Mouse (Mus musculus) neutrophil, adult 5-6 weeks (primary cell): ENCODE data around the gene D11Wsu47e. TPM values are rescaled to one million over a fixed set of nuclear protein-coding genes. Genes with fewer than 3 reads are reported as not detected.
"Not testable (repeated sequence)": the region's sequence is repeated elsewhere in the genome, so short reads cannot be mapped to it uniquely, and the experiment has no call there.

ENCODE experiments used
- ATAC-seq: fragments of 151-379, 151-347 bp; 2 replicates; pipeline ENCODE4 v1.8.0; 2017; ENCODE audit warnings: mild to moderate bottlenecking, moderate TSS enrichment; ENCODE audit not compliant: insufficient number of reproducible peaks, poor library complexity, low FRiP score, severe bottlenecking; ENCODE audit errors: extremely low read depth
- total RNA-seq: library from RNA; stranded (forward); fragments of 200-1000 nt; gene quantifications from 2 replicates; pipeline ENCODE4 v1.2.3, GENCODE M21; 2017

The D11Wsu47e gene
- 32.9 and 36.5 TPM in 2 replicates for total RNA-seq

GRCm38 (mm10) chr11:113683957-113684706 lies at the start of gene D11Wsu47e, which contains the start of gene Fam104a:
TSS of gene D11Wsu47e (plus strand) at chr11:113684412.
TSS of gene Fam104a (minus strand) at chr11:113684155.
- peak; percentile 89 for ATAC-seq

DNA sequence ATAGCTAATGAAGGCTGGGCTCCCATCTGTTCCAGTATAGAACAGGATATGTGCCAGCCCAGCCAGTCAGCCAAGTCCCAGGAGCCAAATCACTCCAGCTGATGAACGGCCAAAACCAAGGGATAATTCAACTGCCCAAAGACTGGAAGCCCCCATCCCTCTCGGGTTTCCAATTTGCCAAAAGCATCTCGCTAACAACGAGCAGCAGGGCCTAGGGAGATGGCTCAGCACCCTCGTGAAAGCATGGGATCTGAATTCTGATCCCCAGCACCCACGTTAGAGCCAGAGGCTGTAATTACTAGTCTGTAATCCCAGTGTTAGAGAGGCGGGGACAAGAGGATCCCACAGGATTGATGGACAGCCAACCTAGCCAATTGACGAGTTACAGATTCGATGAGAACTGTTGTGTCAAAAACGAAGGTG lies 49.5 kb upstream of the D11Wsu47e start:
- ATAC-seq, result no peak

GRCm38 (mm10) chr11:113638680-113639079 lies 45.5 kb upstream of the D11Wsu47e start:
- no peak for ATAC-seq

DNA sequence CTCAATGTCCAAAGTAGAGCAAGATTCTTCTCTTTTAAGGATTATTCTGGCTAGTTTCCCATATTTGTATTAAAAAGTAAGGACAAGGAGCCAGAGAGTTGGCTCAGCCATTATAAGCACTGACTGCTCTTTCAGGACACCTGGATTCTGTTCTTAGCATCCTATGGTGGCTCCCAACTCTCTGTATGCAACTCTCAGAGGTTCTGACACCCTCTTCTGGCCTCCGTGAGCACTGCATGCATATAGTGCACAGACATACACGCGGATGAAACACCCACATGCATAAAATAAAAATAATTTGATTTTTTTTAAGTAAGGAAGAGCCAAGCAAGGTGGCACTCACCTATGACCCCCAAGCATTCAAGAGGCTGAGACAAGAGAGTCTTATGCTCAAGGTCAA lies 39.0 kb upstream of the D11Wsu47e start:
- no peak for ATAC-seq

DNA sequence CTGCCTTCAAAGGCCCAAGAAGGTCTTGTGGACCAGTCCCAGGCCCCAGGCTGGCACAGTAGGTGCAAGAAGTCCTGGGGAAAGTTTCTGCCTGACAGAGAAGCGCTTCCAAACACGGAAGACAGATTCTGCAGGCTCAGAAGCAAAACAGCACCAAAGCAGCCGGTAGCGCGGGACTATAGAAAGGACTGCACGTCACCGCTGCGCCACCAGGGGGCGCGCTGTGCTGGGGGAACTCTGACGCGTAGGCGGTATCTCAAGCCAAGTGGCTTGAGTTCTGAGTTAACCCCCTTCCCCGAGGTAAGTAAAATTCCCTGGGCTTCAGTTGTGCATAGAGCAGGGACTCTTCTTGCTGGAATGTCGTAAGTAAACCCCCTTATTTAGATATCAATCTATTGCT lies 36.1 kb upstream of the D11Wsu47e start:
- peak; percentile 78 for ATAC-seq

- no peak for ATAC-seq
These were observed 35.4 kb upstream of the D11Wsu47e start, which contains the start of gene Cog1 for GRCm38 (mm10) chr11:113648690-113649352. TSS of gene Cog1 (plus strand) at chr11:113649169.

- peak; percentile 52 for ATAC-seq
These were observed 34.6 kb upstream of the D11Wsu47e start, which contains the start of gene Slc39a11 for GRCm38 (mm10) chr11:113649353-113650210. TSS of gene Slc39a11 (minus strand) at chr11:113650079.

- no peak for ATAC-seq
These were observed 32.9 kb upstream of the D11Wsu47e start for GRCm38 (mm10) chr11:113651206-113651906.

GRCm38 (mm10) chr11:113651907-113652273 lies 32.3 kb upstream of the D11Wsu47e start:
- ATAC-seq, result no peak

DNA sequence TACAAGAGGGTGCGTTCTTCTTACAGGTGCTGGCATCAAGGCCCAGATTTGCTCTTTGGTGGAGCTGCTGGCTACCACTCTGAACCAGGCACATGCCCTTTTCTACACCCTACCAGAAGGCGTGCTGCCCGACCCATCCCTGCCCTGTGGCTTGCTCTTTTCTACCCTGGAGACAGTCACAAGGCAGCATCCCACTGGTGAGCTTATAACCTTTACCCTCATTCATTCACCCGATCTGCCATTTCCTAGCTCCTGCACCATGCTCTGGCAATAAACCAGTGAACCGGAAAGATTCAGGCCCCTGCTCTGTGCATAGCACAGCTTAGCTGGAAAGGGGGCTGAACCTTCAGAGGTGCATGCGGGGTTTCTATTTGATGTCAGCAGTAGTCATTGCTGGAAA lies 31.7 kb upstream of the D11Wsu47e start:
- no peak for ATAC-seq

DNA sequence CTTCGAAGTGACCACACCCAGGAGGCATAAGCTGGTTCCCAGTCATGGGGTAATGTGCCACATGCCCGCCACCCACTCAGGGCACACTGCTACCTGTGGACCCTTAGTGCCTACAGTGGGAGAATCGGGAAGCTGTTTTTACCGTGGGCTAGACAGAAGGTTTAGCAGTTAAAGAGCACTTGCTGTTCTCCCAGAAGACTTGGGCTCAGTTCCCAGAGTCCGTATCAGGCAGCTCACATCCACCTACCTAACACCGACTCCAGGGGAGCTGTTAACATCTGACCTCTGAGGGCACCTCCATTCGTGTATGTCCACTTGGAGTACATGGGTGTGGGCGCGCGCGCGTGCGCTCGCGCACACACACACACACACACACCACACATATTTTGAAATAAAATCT lies 30.1 kb upstream of the D11Wsu47e start:
- ATAC-seq, result no peak

GRCm38 (mm10) chr11:113654561-113655270 lies 29.5 kb upstream of the D11Wsu47e start:
- ATAC-seq, result no peak

- ATAC-seq, result no peak
These were observed 27.7 kb upstream of the D11Wsu47e start for GRCm38 (mm10) chr11:113656511-113656932.

DNA sequence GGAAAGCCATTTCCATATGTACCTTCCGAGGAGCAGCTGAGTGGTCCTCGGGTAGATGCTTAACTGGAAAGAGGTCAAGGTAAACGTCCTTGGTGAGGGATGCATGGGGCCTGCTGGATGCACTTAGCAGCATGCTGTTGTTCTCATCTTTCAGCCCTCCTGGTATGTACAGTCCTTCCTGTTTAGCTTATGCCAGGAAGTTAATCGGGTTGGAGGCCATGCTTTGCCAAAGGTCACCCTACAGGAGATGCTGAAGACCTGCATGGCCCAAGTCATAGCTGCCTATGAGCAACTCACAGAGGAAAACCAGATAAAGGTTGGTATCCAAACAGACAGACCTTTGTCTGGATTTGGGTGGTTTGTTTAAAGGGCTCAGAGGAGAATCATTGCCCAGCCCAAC lies 27.0 kb upstream of the D11Wsu47e start:
- no peak for ATAC-seq

DNA sequence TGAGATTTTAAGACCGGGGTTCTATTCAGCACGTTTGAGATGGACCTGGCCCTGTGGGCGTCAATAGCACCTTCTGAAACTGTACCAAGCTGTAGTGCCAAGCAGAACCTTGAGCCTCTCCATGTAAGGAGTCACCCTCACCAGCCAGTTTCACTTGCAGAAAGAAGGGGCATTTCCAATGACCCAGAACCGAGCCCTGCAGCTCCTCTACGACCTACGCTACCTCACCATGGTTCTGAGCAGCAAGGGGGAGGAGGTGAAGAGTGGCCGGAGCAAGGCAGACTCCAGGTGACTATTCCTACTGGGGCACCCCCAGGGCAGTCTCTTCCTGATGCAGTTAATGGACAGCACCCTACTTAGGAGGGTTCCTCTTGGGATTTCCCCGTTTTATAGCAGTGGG lies 25.9 kb upstream of the D11Wsu47e start:
- no peak for ATAC-seq

- no peak for ATAC-seq
These were observed 25.4 kb upstream of the D11Wsu47e start for GRCm38 (mm10) chr11:113658763-113659162.

GRCm38 (mm10) chr11:113660213-113660612 lies 24.0 kb upstream of the D11Wsu47e start:
- ATAC-seq, result not testable (repeated sequence)

GRCm38 (mm10) chr11:113660940-113661339 lies 23.3 kb upstream of the D11Wsu47e start:
- no peak for ATAC-seq
